Mouse (Mus musculus) B cell, adult 2 months (primary cell): Measurements from ENCODE around the gene 6330403K07Rik.

Experiments used
- DNase-seq, 2 experiments: peaks; one replicate each; pipeline ENCODE4 v3.0.0; 2022

6330403K07Rik gene

GRCm38 (mm10) chr11:71033163-71033761, at the start of gene 6330403K07Rik:
TSS of gene 6330403K07Rik (minus strand) at chr11:71033513.
- no peak for DNase-seq

- DNase-seq, result no peak
Measured at GRCm38 (mm10) chr11:71076342-71076741, 43.0 kb upstream of the 6330403K07Rik start.

GRCm38 (mm10) chr11:71052554-71052953, 19.2 kb upstream of the 6330403K07Rik start:
- no peak for DNase-seq

- DNase-seq, result no peak
Measured at GRCm38 (mm10) chr11:71039526-71040298, 6.4 kb upstream of the 6330403K07Rik start.

GRCm38 (mm10) chr11:71032491-71033162, 686 bp downstream of the 6330403K07Rik start:
- no peak for DNase-seq

GRCm38 (mm10) chr11:71032070-71032469, 1.2 kb downstream of the 6330403K07Rik start:
- DNase-seq, result no peak

- DNase-seq, result no peak
Measured at GRCm38 (mm10) chr11:71029403-71030118, 3.8 kb downstream of the 6330403K07Rik start.

GRCm38 (mm10) chr11:71028280-71028679, 5.0 kb downstream of the 6330403K07Rik start:
- no peak for DNase-seq

- DNase-seq, result peak; percentile 93 to 94
Measured at GRCm38 (mm10) chr11:71019201-71020068, 13.9 kb downstream of the 6330403K07Rik start, which contains the start of the genes Mis12 and Derl2. TSS of gene Mis12 (plus strand) at chr11:71019611. TSS of gene Derl2 (minus strand) at chr11:71019841.

GRCm38 (mm10) chr11:71018416-71019200, 14.7 kb downstream of the 6330403K07Rik start:
- DNase-seq, result no peak

GRCm38 (mm10) chr11:71017051-71017450, 16.3 kb downstream of the 6330403K07Rik start:
- no peak for DNase-seq

- DNase-seq, result no peak
Measured at GRCm38 (mm10) chr11:71012743-71013142, 20.6 kb downstream of the 6330403K07Rik start.

GRCm38 (mm10) chr11:71008321-71008720, 25.0 kb downstream of the 6330403K07Rik start:
- no peak for DNase-seq

GRCm38 (mm10) chr11:71007831-71008230, 25.5 kb downstream of the 6330403K07Rik start:
- no peak for DNase-seq

- no peak for DNase-seq
Measured at GRCm38 (mm10) chr11:71007026-71007425, 26.3 kb downstream of the 6330403K07Rik start.

GRCm38 (mm10) chr11:71005046-71005445, 28.3 kb downstream of the 6330403K07Rik start:
- DNase-seq, result no peak

GRCm38 (mm10) chr11:71004316-71004773, 29.0 kb downstream of the 6330403K07Rik start, which contains the start of gene Dhx33:
TSS of gene Dhx33 (minus strand) at chr11:71004437.
- peak; percentile 95 to 96 for DNase-seq

GRCm38 (mm10) chr11:71003611-71004315, 29.6 kb downstream of the 6330403K07Rik start:
- peak in 1 of 2 experiments; percentile 51 for DNase-seq

- DNase-seq, result no peak
Measured at GRCm38 (mm10) chr11:71001167-71001566, 32.1 kb downstream of the 6330403K07Rik start.
